Mouse (Mus musculus): ENCODE measurements around the gene Serping1. TPM values are rescaled to one million over a fixed set of nuclear protein-coding genes. Genes with fewer than 3 reads are reported as not detected.

Serping1 gene
- polyA plus RNA-seq, 1 experiment from 2014 or later, result 37.0 TPM

DNA sequence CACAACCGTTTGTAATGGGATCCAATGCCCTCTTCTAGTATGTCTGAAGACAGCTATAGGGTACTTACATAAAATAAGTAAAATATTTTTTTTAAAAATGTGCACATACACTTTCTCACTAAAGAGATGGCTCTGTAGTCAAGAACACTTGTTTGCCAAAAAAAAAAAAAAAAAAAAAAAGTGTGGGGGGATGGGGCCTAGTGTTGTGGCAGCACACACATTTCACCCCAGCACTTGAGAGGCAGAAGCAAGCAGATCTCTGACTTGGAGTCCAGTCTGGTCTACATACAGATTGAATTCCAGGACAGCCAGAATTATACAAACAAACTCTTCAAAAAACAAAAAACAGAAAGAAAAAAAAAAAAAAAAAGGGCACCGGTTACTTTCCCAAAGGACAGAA lies 54.5 kb downstream of the Serping1 start:
- 90% methylated on average over 2 of the region's 2 CpGs for WGBS

DNA sequence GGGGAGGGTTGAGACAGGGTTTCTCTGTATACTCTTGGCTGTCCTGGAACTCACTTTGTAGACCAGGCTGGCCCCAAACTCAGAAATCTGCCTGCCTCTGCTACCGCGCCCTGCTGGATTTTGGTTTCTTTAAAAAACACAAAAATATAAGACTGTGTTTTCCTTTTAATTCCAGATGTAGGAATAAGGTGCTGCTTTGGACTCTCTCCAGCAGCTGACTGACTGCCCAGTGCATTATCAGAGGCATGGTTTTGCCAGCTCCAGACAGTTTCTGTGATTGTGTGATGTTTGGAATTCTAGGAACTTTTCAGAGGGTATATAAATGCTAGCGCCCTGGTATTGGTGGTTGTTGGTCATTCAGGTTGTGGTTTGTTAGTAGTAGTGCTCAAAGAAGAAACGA lies 57.9 kb downstream of the Serping1 start:
- Histone ChIP-seq H3K9ac (no peak overlapping the region), H3K4me2 (no peak overlapping the region), H3K27me3 (no peaks in the 10 kb centered on the region), H3K4me3 (no peak overlapping the region), H3K4me1 (replicated peaks) (peaks cover 28% of the 10 kb centered on the region), H3K9me3 (no peaks in the 10 kb centered on the region), H3K27ac (replicated peaks) (no peak overlapping the region), H3K36me3 (peaks cover 8% of the 10 kb centered on the region; the same call in 1 of the 2 replicates)
- 96% methylated on average over 4 of the region's 4 CpGs for WGBS
- ATAC-seq (ENCODE audit: low read depth), result no peak

More for the DNA sequence above, 54.5 kb downstream of the Serping1 start:
- ATAC-seq (ENCODE audit: low read depth), result no peak
- Histone ChIP-seq H3K4me1 (replicated peaks) (peaks cover 24% of the 10 kb centered on the region), H3K9ac (no peak overlapping the region), H3K9me3 (no peaks in the 10 kb centered on the region), H3K4me2 (no peak overlapping the region), H3K36me3 (peaks cover 28% of the 10 kb centered on the region), H3K4me3 (no peak overlapping the region), H3K27ac (replicated peaks) (no peak overlapping the region), H3K27me3 (no peaks in the 10 kb centered on the region)

DNA sequence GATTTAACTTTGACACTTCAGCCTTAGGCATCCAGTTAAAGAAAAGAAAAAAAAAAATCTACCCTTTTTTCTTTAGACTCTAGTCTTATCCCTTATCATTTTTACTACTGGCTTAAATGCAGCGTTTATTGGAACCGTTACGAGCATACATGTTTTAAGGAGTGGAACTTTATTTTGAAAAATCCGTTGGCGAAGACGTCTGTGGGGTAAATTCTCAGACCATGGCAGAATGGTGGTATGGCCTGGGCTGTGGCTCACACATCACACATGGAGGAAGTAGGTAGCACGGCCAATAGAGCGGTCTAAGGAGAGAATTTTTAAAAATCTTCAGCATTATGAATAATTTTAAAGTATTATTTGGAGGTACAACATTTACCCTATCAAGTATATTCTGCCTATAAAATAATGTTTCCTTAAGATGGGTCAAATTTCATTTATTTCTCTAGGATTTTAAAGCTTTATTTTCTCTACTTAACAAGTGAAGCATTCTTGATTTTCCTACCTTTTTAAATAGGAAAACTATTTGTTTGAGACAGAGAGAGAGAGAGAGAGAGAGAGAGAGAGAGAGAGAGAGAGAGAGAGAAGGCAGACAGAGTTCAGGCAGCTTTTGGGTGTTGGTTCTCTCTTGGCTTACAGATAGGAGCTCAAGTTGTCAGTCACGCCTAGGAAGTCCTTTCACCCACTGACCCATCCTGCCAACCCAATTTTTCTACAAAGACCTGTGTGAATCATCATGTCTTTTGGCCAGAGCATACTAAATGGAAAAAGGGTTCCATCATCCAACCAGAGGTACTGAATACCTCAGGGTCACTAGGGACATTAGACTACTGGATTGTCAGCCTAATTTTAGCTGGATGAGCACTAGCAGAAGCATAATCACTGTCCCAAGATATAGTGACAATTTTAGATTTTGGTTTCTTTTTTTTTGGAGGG lies 58.6 kb downstream of the Serping1 start:
- no peaks in the 10 kb centered on the region for H3K9me3 ChIP-seq
- WGBS, result 38% methylated on average over 9 of the region's 9 CpGs
- H3K4me1 ChIP-seq (replicated peaks), result peaks cover 32% of the 10 kb centered on the region
- H3K36me3 ChIP-seq, result 0 out of 2 replicates have a peak, but pooled peaks cover 8% of the 10 kb centered on the region
- peak overlapping the region; percentile 93 for H3K4me3 ChIP-seq
- H3K27me3 ChIP-seq, result no peaks in the 10 kb centered on the region
- no peak for ATAC-seq (ENCODE audit: low read depth)
- H3K27ac ChIP-seq (replicated peaks), result peak overlapping the region; percentile 96
- peak overlapping the region; percentile 80 for H3K9ac ChIP-seq
- peak overlapping the region; percentile 63 for H3K4me2 ChIP-seq

DNA sequence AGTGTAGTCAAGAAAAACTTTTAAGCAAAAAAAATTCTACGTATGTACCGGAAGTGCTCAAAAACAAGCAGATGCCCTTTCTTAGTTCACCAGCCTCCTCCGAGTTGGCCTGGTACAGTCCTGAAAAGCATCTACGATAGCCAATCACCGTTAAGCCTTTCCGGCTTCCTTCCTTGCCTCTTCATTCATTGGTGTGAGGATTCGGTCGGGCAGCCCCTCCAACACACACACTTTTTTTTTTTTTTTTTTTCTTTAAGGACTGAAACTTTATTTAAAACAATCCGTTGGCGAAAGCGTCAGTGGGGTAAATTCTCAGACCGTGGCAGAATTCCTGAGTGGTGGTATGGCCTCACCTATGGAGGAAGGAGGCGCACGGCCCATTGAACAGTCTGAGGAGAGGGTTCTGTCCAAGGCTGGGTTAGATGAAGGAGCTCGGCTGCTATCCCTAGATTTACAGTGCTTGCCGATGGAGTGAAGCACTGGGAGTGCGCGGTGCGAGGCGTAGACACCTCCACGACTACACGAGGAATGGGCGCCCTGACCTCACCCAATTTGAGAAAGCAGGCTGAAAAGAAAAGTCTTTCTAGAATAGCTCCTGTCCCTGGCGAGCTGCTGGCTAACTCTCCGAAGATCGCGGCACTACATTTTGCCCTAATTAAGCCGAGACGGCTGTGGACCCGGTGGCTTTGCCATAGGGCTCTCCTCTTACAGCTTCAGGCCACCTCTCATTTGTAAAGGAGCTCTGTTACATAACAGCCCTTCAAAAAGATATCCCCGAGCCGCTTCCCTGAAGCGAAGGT lies 59.5 kb downstream of the Serping1 start:
- H3K27me3 ChIP-seq, result no peaks in the 10 kb centered on the region
- no peaks in the 10 kb centered on the region for H3K9me3 ChIP-seq
- ATAC-seq (ENCODE audit: low read depth), result peak; percentile 97
- H3K4me3 ChIP-seq, result peak overlapping the region; percentile 93
- H3K9ac ChIP-seq, result peak overlapping the region; percentile 80
- H3K4me1 ChIP-seq (replicated peaks), result peaks cover 32% of the 10 kb centered on the region
- under 1% methylated on average over 33 of the region's 33 CpGs for WGBS
- peak overlapping the region; percentile 96 for H3K27ac ChIP-seq (replicated peaks)
- H3K4me2 ChIP-seq, result peak overlapping the region; percentile 63
- peaks cover 3% of the 10 kb centered on the region for H3K36me3 ChIP-seq

MicroRNAs within 50 kb of the gene (microRNA counts, 519-probe panel; counts per million panel counts)
- 5,799 counts per million, percentile 95 among the panel's probes with 10 or more counts for microRNA mmu-miR-130a

Small RNA genes within 50 kb of the gene (microRNA-seq; reads per million reads assigned to microRNA genes)
- gene Mir130a, result 16,522 reads per million, percentile 98 among the genes with 10 or more reads in this experiment

Other genes with a start within 250 kb of the Serping1 start
- gene Ctnnd1, start 124.7 kb downstream of the Serping1 start, polyA plus RNA-seq (2015; fragmentation: Nextera tagmentation; extraction: Ambion mirVana), result 40.2 and 46.9 TPM in 2 replicates
- gene Btbd18, start 116.4 kb downstream of the Serping1 start, polyA plus RNA-seq (2015; fragmentation: Nextera tagmentation; extraction: Ambion mirVana), result 0.12 and 0.22 TPM in 2 replicates
- gene Selenoh, start 104.7 kb downstream of the Serping1 start, polyA plus RNA-seq (2015; fragmentation: Nextera tagmentation; extraction: Ambion mirVana), result 166 and 196 TPM in 2 replicates
- not detected in 2 replicates for gene Gm28635, start 97.4 kb downstream of the Serping1 start, polyA plus RNA-seq (2015; fragmentation: Nextera tagmentation; extraction: Ambion mirVana)
- gene Med19, start 97.0 kb downstream of the Serping1 start, polyA plus RNA-seq (2015; fragmentation: Nextera tagmentation; extraction: Ambion mirVana), result 50.6 and 54.4 TPM in 2 replicates
- gene Tmx2, start 96.3 kb downstream of the Serping1 start, polyA plus RNA-seq (2015; fragmentation: Nextera tagmentation; extraction: Ambion mirVana), result 245 and 252 TPM in 2 replicates
- gene Zdhhc5, start 60.3 kb downstream of the Serping1 start, polyA plus RNA-seq (2015; fragmentation: Nextera tagmentation; extraction: Ambion mirVana), result 17.6 and 19.2 TPM in 2 replicates
- 28.1 and 29.6 TPM in 2 replicates for gene Clp1, start 48.1 kb downstream of the Serping1 start, polyA plus RNA-seq (2015; fragmentation: Nextera tagmentation; extraction: Ambion mirVana)
- gene Ypel4, start 41.4 kb downstream of the Serping1 start, polyA plus RNA-seq (2015; fragmentation: Nextera tagmentation; extraction: Ambion mirVana), result 18.8 and 19.1 TPM in 2 replicates
- gene Gm19426, start 31.8 kb downstream of the Serping1 start, polyA plus RNA-seq (2015; fragmentation: Nextera tagmentation; extraction: Ambion mirVana), result 4.7 and 7.0 TPM in 2 replicates
- 17.4 and 18.3 TPM in 2 replicates for gene Ube2l6, start 23.4 kb upstream of the Serping1 start, polyA plus RNA-seq (2015; fragmentation: Nextera tagmentation; extraction: Ambion mirVana)
- 0.17 TPM in 1 of 2 replicates, not detected in the other for gene Smtnl1, start 47.2 kb upstream of the Serping1 start, polyA plus RNA-seq (2015; fragmentation: Nextera tagmentation; extraction: Ambion mirVana)
- gene Timm10, start 51.6 kb upstream of the Serping1 start, polyA plus RNA-seq (2015; fragmentation: Nextera tagmentation; extraction: Ambion mirVana), result 52.9 and 56.0 TPM in 2 replicates
- gene Slc43a1, start 63.4 kb upstream of the Serping1 start, polyA plus RNA-seq (2015; fragmentation: Nextera tagmentation; extraction: Ambion mirVana), result 2.4 and 3.3 TPM in 2 replicates
- 6.8 and 7.1 TPM in 2 replicates for gene Rtn4rl2, start 111.3 kb upstream of the Serping1 start, polyA plus RNA-seq (2015; fragmentation: Nextera tagmentation; extraction: Ambion mirVana)
- 8.6 and 11.2 TPM in 2 replicates for gene Slc43a3, start 161.1 kb upstream of the Serping1 start, polyA plus RNA-seq (2015; fragmentation: Nextera tagmentation; extraction: Ambion mirVana)
- gene Prg2, start 205.0 kb upstream of the Serping1 start, polyA plus RNA-seq (2015; fragmentation: Nextera tagmentation; extraction: Ambion mirVana), result 0.71 and 1.4 TPM in 2 replicates
- gene Prg3, start 212.8 kb upstream of the Serping1 start, polyA plus RNA-seq (2015; fragmentation: Nextera tagmentation; extraction: Ambion mirVana), result not detected in 2 replicates

All from neural tube, embryonic 13.5 days (tissue).